Mouse (Mus musculus) erythroblast, embryonic 14.5 days (primary cell): ENCODE measurements around the gene Klhl12. TPM values are rescaled to one million over a fixed set of nuclear protein-coding genes. Genes with fewer than 3 reads are reported as not detected.
"Not testable (repeated sequence)": the region's sequence is repeated elsewhere in the genome, so short reads cannot be mapped to it uniquely, and the experiment has no call there.

Experiments
- H3K27me3 ChIP-seq: 2 replicates; pipeline ENCODE4 v1.6.1; 2012; ENCODE audit warnings: inconsistent platforms; ENCODE audit not compliant: control insufficient read depth
- H3K36me3 ChIP-seq: 2 replicates; pipeline ENCODE4 v1.6.1; 2012; ENCODE audit warnings: mild to moderate bottlenecking, inconsistent platforms; ENCODE audit not compliant: control insufficient read depth
- H3K4me1 ChIP-seq: 2 replicates; pipeline ENCODE4 v1.6.1; 2012; ENCODE audit warnings: inconsistent platforms; ENCODE audit not compliant: control insufficient read depth
- H3K4me3 ChIP-seq: replicated peaks from 2 replicates; pipeline ENCODE3; 2012; ENCODE audit warnings: moderate library complexity, mild to moderate bottlenecking, inconsistent platforms
- H3K9me3 ChIP-seq: 2 replicates; pipeline ENCODE4 v1.6.1; 2012; ENCODE audit warnings: low read length, inconsistent platforms, mixed read lengths; ENCODE audit not compliant: control insufficient read depth
- GATA1 ChIP-seq: IDR thresholded peaks from 2 replicates; pipeline ENCODE4 v1.6.1; 2012; ENCODE audit warnings: low read length, inconsistent platforms, mixed read lengths
- TAL1 ChIP-seq: IDR thresholded peaks from 3 replicates; pipeline ENCODE4 v1.6.1; 2012; ENCODE audit warnings: low read length, inconsistent platforms, mixed read lengths
- polyA plus RNA-seq: library from polyadenylated mRNA; stranded (reverse); fragments of >175 nt; gene quantifications from 2 replicates; pipeline ENCODE4 v1.2.3, GENCODE M21; 2012

The Klhl12 gene
- polyA plus RNA-seq, 1 experiment, result 1.1 TPM

DNA sequence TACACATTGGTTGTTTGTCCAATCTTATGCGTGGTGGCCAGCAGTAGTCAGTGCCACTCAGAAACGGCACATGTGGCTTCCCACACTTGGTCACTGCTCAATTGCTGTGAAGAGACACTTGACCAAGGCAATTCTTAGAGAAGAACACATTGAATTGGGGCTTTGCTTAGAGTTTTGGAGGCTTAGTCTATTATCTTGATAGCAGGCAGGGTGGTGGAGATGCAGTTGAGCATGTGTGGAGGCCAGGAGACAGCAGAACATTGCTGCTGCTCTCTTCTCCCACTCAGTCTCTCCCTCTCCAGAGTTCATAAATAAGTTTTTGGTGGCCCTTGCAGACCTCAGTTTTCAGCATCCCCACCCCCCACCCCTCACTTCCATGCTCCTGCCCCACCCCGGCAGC lies 12.9 kb upstream of the Klhl12 start:
- Histone ChIP-seq H3K4me3 (no peak overlapping the region), H3K27me3 (no peaks in the 10 kb centered on the region), H3K4me1 (peaks cover 37% of the 10 kb centered on the region), H3K36me3 (peaks cover 2% of the 10 kb centered on the region; the same call in 1 of the 2 replicates), H3K9me3 (peaks cover 3% of the 10 kb centered on the region)
- no peak for TF ChIP-seq GATA1
- no peak for TF ChIP-seq TAL1

DNA sequence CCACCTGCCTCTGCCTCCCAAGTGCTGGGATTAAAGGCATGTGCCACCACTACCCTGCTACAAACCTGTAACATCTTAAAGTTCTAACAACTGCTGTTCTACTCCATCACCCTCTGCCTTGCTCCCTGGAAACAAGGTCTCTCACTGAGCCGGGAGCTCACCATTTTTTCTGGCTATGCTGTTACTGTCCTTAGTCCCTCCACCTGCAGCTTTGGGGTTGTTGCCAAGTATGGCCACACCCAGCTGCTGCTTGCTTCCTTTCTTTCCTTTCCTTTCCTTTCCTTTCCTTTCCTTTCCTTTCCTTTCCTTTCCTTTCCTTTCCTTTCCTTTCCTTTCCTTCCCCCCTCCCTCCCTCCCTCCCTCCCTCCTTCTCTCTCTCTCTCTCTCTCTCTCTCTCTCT lies 12.0 kb upstream of the Klhl12 start:
- peaks cover 37% of the 10 kb centered on the region for H3K4me1 ChIP-seq
- not testable (repeated sequence) for H3K27me3 ChIP-seq, H3K9me3 ChIP-seq, H3K4me3 ChIP-seq, H3K36me3 ChIP-seq

DNA sequence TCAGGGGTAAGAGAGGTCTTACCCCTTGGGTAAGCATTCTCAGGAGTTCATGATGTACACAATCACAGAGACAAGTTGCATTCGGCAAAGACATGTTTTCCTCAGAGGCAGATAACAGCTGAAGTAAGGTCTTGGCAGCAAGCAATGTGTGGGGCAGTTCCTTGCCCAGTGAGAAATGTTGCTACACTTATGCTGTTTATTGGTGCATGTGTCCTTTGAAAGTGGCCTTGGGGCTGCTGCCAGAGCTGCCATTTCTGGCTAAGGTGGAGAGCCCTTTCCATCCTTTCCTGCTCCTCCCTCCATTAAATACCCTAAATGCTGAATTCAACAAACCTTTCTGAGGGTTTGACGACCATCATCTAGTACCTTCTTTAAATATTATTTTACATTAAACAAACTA lies 9.9 kb upstream of the Klhl12 start:
- no peaks in the 10 kb centered on the region for H3K27me3 ChIP-seq
- peaks cover 2% of the 10 kb centered on the region; the same call in 1 of the 2 replicates for H3K36me3 ChIP-seq
- peaks cover 31% of the 10 kb centered on the region for H3K4me1 ChIP-seq
- H3K9me3 ChIP-seq, result peaks cover 3% of the 10 kb centered on the region
- TF ChIP-seq GATA1 (no peak), TAL1 (no peak)
- no peak overlapping the region for H3K4me3 ChIP-seq

DNA sequence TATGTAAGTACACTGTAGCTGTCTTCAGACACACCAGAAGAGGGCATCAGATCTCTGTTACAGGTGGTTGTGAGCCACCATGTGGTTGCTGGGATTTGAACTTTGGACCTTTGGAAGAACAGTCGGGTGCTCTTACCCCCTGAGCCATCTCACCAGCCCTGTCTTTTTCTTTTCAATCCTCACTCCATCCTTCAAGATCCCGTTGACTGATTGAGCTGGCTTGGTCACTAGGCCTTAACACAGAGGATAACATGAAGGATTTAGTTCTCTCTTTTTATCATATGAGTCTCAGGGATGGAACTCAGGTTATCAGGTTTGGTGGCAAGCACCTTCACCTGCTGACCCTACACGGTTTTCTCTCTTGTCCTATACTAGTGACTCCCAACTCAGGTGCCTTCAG lies 6.8 kb upstream of the Klhl12 start:
- H3K27me3 ChIP-seq, H3K9me3 ChIP-seq, H3K36me3 ChIP-seq, H3K4me3 ChIP-seq: not testable (repeated sequence)
- peaks cover 22% of the 10 kb centered on the region for H3K4me1 ChIP-seq

DNA sequence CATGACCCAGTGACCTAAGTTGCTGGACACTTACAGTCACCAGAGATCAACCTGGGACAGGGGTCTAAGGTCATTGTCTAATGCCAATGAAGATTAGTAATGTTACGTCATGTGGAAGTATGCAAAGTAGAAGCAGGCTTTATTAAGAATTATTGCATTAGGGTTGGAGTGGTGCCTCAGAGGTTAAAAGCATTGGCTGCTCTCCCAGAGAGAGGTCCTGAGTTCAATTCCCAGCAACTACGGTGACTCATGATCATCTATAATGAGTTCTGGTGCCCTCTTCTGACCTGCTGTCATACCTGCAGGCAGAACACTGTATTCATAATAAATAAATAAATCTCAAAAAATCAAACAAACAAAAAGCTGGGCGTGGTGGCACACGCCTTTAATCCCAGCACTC lies 5.1 kb upstream of the Klhl12 start:
- no peaks in the 10 kb centered on the region for H3K27me3 ChIP-seq
- H3K9me3 ChIP-seq, result no peaks in the 10 kb centered on the region
- H3K36me3 ChIP-seq, result no peaks in the 10 kb centered on the region
- H3K4me3 ChIP-seq, result no peak overlapping the region
- H3K4me1 ChIP-seq, result peaks cover 28% of the 10 kb centered on the region
- TF ChIP-seq GATA1 (no peak), TAL1 (no peak)

DNA sequence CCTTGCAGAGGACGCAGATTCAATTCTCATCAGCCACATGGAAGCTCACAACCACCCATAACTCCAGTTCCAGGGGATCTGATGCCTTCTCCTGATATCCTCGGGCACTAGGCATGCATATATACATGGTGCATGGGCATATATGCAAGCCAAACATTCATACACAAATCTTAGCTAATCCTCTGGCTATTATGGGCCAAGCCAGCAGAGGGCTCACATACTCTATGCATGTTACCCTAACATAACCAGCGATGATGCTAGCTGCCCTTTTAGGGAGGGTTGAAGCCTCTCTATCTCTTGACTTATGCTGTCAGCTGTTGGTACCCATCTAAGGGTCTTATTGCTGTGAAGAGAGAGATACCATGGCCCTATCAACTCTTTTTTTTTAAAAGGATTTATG lies 4.3 kb upstream of the Klhl12 start:
- no peak for TF ChIP-seq GATA1
- TF ChIP-seq TAL1, result no peak
- Histone ChIP-seq H3K36me3 (no peaks in the 10 kb centered on the region), H3K4me1 (peaks cover 25% of the 10 kb centered on the region), H3K4me3 (no peak overlapping the region), H3K9me3 (no peaks in the 10 kb centered on the region), H3K27me3 (no peaks in the 10 kb centered on the region)

DNA sequence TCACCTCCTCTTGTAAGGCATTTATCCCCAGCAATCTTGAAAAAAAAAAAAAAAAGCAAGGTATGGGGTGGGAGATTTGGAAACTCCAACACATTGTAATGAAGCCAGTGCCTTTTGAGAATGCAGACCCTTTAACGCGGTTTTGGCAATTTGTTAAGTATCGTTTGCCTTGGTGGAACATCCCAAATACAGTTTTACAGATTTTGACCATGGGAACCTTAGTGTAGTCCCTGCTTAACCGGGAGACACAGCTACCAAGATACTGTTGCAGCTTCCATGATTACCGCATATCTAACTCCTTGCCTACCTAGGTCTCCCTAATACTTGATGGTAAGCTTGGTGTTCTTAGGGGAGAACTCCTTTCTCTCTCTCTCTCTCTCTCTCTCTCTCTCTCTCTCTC lies 729 bp downstream of the Klhl12 start:
- no peak for TF ChIP-seq GATA1
- no peak for TF ChIP-seq TAL1
- Histone ChIP-seq H3K27me3 (no peaks in the 10 kb centered on the region), H3K36me3 (peaks cover 43% of the 10 kb centered on the region), H3K4me3 (peak overlapping the region; percentile 87), H3K9me3 (no peaks in the 10 kb centered on the region), H3K4me1 (peaks cover 66% of the 10 kb centered on the region)

DNA sequence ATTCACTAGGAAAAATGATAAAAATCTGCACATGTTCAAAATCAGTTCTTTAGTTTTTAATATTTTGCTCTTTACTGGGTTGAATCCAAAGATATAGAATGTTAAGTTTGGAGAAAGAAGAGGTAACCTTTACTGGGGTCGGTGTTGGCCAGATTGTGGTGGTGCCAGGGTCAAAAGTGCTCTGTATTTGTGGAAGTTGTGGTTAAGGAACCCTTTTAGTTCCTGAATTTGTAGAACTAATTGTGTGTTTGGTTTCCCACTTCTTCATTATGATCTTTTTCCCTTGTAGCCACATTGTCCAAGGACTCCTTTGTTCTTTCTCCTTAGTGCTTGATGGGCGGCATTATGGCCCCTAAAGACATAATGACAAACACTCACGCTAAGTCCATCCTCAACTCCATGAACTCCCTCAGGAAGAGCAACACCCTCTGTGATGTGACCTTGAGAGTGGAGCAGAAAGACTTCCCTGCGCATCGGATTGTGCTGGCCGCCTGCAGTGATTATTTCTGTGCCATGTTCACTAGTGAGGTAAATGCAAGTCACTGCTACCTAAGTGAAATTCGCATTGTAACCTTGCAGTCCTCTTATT lies 2.9 kb downstream of the Klhl12 start:
- H3K4me1 ChIP-seq, result peaks cover 79% of the 10 kb centered on the region
- TF ChIP-seq GATA1 (no peak), TAL1 (no peak)
- H3K27me3 ChIP-seq, result no peaks in the 10 kb centered on the region
- 0 out of 2 replicates have a peak, but pooled peaks cover under 1% of the 10 kb centered on the region for H3K9me3 ChIP-seq
- H3K4me3 ChIP-seq, result no peak overlapping the region
- H3K36me3 ChIP-seq, result peaks cover 64% of the 10 kb centered on the region

DNA sequence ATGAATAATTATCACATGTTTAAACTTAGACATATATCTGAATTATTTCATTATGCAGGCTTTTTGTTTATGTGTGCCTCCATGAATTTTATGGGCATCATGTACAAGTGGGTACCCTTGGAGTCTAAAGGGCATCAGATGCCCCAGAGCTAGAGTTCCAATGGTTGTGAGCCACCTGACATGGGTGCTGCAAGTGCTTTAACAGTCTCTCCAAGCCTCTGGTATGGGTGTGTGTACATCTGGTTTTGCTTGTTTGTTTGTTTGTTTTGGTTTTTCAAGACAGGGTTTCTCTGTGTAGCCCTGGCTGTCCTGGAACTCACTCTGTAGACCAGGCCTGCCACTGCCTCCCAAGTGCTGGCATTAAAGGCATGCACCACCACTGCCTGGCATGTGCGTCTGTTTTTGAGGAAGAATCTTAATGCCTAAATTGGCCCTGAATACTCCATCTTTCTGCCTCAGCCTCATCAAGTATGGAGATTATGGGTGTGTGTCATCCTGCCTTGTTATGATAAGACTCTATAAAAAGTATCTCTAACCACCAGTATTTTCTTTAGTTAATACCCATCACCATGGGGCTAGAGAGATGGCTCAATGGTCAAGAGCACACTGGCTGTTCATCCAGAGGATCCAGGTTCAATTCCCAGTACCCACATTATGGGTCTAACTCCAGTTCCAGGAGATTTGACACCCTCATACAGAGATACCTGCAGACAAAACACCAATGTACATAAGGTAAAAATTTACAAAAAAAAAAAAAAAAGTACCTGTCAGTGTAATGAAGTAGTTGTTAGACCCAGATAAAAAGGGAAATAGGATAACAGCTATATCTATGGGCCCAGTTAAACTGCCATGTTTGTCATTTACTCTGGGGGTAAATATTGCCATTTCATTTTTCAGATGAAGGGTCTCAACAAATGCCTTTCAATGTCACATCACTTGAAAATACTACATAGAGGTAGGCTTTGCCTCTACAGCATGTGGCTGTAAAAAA lies 5.3 kb downstream of the Klhl12 start:
- H3K36me3 ChIP-seq, result peaks cover 88% of the 10 kb centered on the region
- peaks cover 75% of the 10 kb centered on the region for H3K4me1 ChIP-seq
- peaks cover 6% of the 10 kb centered on the region; the same call in 1 of the 2 replicates for H3K9me3 ChIP-seq
- H3K27me3 ChIP-seq, result no peaks in the 10 kb centered on the region
- peak overlapping the region; percentile 44 for H3K4me3 ChIP-seq
- TF ChIP-seq TAL1, result peak; percentile 76
- peak; percentile 62 for TF ChIP-seq GATA1

DNA sequence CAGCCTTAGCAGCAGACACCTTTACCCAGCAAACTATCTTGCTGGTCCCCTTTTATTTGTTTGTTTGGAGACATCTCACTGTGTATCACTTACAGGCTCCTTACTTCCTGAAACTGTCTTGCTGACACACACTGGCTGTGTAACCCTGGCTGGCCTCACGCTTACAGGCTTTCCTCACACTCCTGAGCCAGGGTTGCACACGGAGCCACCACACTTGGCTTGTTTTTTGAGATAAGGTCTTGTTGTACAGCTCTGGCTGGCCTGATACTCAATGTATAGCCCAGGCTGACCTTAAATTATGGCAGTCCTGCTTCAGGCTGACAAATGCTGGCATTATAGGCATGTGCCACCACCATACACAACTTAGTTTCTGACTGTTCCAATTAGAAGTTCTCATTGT lies 29.3 kb downstream of the Klhl12 start:
- peaks cover 97% of the 10 kb centered on the region for H3K36me3 ChIP-seq
- H3K27me3 ChIP-seq, result no peaks in the 10 kb centered on the region
- H3K4me3 ChIP-seq, result no peak overlapping the region
- no peaks in the 10 kb centered on the region for H3K9me3 ChIP-seq
- TF ChIP-seq GATA1, result no peak
- no peak for TF ChIP-seq TAL1
- H3K4me1 ChIP-seq, result peaks cover 23% of the 10 kb centered on the region
